Mouse (Mus musculus) CH12.LX (cell line): ENCODE data around the gene Ackr2. TPM values are rescaled to one million over a fixed set of nuclear protein-coding genes. Genes with fewer than 3 reads are reported as not detected.

ENCODE experiments used
- DNase-seq: peaks from one replicate; pipeline ENCODE4 v3.0.0-alpha.2; 2013; ENCODE audit errors: extremely low read depth
- H3K27ac ChIP-seq: 2 replicates; pipeline ENCODE4 v1.5.1; 2012; ENCODE audit warnings: low read depth, mild to moderate bottlenecking, control low read depth, moderate library complexity; ENCODE audit not compliant: insufficient read depth
- H3K27me3 ChIP-seq: replicated peaks from 2 replicates; pipeline ENCODE3; 2012; ENCODE audit warnings: inconsistent platforms
- H3K36me3 ChIP-seq, 2 experiments: replicated peaks in 1 of 2; 2 replicates each; pipeline versions ENCODE3 to v1.6.1; 2012; ENCODE audit warnings: inconsistent platforms in 1 of 2, low read length in 1 of 2, mild to moderate bottlenecking in 1 of 2, mixed read lengths in 1 of 2, moderate library complexity in 1 of 2; ENCODE audit not compliant: control insufficient read depth in 1 of 2, insufficient read depth in 1 of 2
- H3K4me1 ChIP-seq, 2 experiments: 2 replicates each; pipeline ENCODE4 v1.6.1; 2012; ENCODE audit warnings: inconsistent platforms in 1 of 2, moderate library complexity in 1 of 2; ENCODE audit not compliant: insufficient read depth in 2 of 2, control insufficient read depth in 1 of 2
- H3K4me2 ChIP-seq: 2 replicates; pipeline ENCODE4 v1.6.1; 2012; ENCODE audit warnings: low read depth, mild to moderate bottlenecking, control low read depth; ENCODE audit not compliant: poor library complexity, insufficient read depth, severe bottlenecking
- H3K4me3 ChIP-seq, 3 experiments: fragments of 150-350 bp in 1 of 3; sonication (generic) in 1 of 3; replicated peaks in 1 of 3; 2 replicates each; pipeline versions ENCODE3 to v1.5.1; 2011 to 2012; ENCODE audit warnings: low read depth in 2 of 3, low read length in 2 of 3, mild to moderate bottlenecking in 2 of 3, moderate library complexity in 2 of 3, control low read depth in 1 of 3, improper control_type of control experiment in 1 of 3, inconsistent platforms in 1 of 3, mixed read lengths in 1 of 3; ENCODE audit not compliant: poor library complexity in 1 of 3
- H3K79me2 ChIP-seq: replicated peaks from 2 replicates; pipeline ENCODE4 v1.6.1; 2012; ENCODE audit warnings: mild to moderate bottlenecking, moderate library complexity; ENCODE audit not compliant: control insufficient read depth, poor library complexity, insufficient read depth, severe bottlenecking; ENCODE audit errors: extremely low read depth
- H3K9ac ChIP-seq: 2 replicates; pipeline ENCODE4 v1.6.1; 2012; ENCODE audit warnings: low read depth, mild to moderate bottlenecking, control low read depth, moderate library complexity; ENCODE audit not compliant: insufficient read depth
- H3K9me3 ChIP-seq: replicated peaks from 2 replicates; pipeline ENCODE3; 2012; ENCODE audit warnings: low read length, inconsistent platforms, mixed read lengths
- CHD1 ChIP-seq: IDR thresholded peaks from 2 replicates; pipeline ENCODE4 v1.6.1; 2012; ENCODE audit warnings: low read depth, low read length, improper control_type of control experiment, inconsistent platforms
- E2F4 ChIP-seq: IDR thresholded peaks from 2 replicates; pipeline ENCODE4 v1.6.1; 2011; ENCODE audit warnings: low read depth, low read length, improper control_type of control experiment; ENCODE audit not compliant: insufficient replicate concordance
- ELF1 ChIP-seq: IDR thresholded peaks from 2 replicates; pipeline ENCODE4 v1.6.1; 2014; ENCODE audit warnings: low read depth, mild to moderate bottlenecking, inconsistent platforms, low read length, improper control_type of control experiment
- EP300 ChIP-seq: IDR thresholded peaks from 2 replicates; pipeline ENCODE4 v1.6.1; 2011; ENCODE audit warnings: low read length, improper control_type of control experiment
- GABPA ChIP-seq: IDR thresholded peaks from 2 replicates; pipeline ENCODE4 v1.6.1; 2012; ENCODE audit warnings: low read depth, low read length, improper control_type of control experiment, inconsistent platforms; ENCODE audit not compliant: insufficient replicate concordance
- HCFC1 ChIP-seq: IDR thresholded peaks from 2 replicates; pipeline ENCODE4 v1.6.1; 2012; ENCODE audit warnings: low read depth, mild to moderate bottlenecking, inconsistent platforms, low read length, improper control_type of control experiment
- JUN ChIP-seq: IDR thresholded peaks from 2 replicates; pipeline ENCODE4 v1.6.1; 2011; ENCODE audit warnings: low read depth, mild to moderate bottlenecking, low read length, improper control_type of control experiment, moderate library complexity; ENCODE audit not compliant: insufficient read depth
- MAZ ChIP-seq: IDR thresholded peaks from 2 replicates; pipeline ENCODE4 v1.6.1; 2012; ENCODE audit warnings: low read depth, mild to moderate bottlenecking, inconsistent platforms, low read length, improper control_type of control experiment, moderate library complexity
- MYC ChIP-seq: IDR thresholded peaks from 2 replicates; pipeline ENCODE4 v1.6.1; 2011; ENCODE audit warnings: low read depth, mild to moderate bottlenecking, improper control_type of control experiment, low read length
- NELFE ChIP-seq: IDR thresholded peaks from 2 replicates; pipeline ENCODE4 v1.6.1; 2011; ENCODE audit warnings: low read depth, low read length, improper control_type of control experiment
- PAX5 ChIP-seq: IDR thresholded peaks from 2 replicates; pipeline ENCODE4 v1.6.1; 2012; ENCODE audit warnings: low read length, inconsistent platforms, mixed read lengths
- POLR2A ChIP-seq: IDR thresholded peaks from 2 replicates; pipeline ENCODE4 v1.6.1; 2011; ENCODE audit warnings: low read depth, mild to moderate bottlenecking, improper control_type of control experiment, low read length
- SIN3A ChIP-seq: IDR thresholded peaks from 2 replicates; pipeline ENCODE4 v1.6.1; 2012; ENCODE audit warnings: low read length, improper control_type of control experiment, inconsistent platforms
- SMC3 ChIP-seq: IDR thresholded peaks from 2 replicates; pipeline ENCODE4 v1.6.1; 2011; ENCODE audit warnings: low read depth, low read length, improper control_type of control experiment
- USF1 ChIP-seq: IDR thresholded peaks from 2 replicates; pipeline ENCODE4 v1.6.1; 2014; ENCODE audit warnings: low read depth, mild to moderate bottlenecking, inconsistent platforms, low read length, improper control_type of control experiment
- ZC3H11A ChIP-seq: IDR thresholded peaks from 2 replicates; pipeline ENCODE4 v1.6.1; 2012; ENCODE audit warnings: low read depth, mild to moderate bottlenecking, inconsistent platforms, low read length, improper control_type of control experiment
- ZMIZ1 ChIP-seq: IDR thresholded peaks from 2 replicates; pipeline ENCODE4 v1.6.1; 2012; ENCODE audit warnings: low read depth, mild to moderate bottlenecking, inconsistent platforms, low read length, improper control_type of control experiment
- ZNF384 ChIP-seq: IDR thresholded peaks from 2 replicates; pipeline ENCODE4 v1.6.1; 2012; ENCODE audit warnings: low read depth, low read length, improper control_type of control experiment, inconsistent platforms
- dilution Hi-C: fragments of 300-500 bp; cut with MboI; formaldehyde crosslinking; loops from 2 replicates; pipeline ENCODE4 v1.14.3; 2020; ENCODE audit warnings: low sequenced_read_pairs; ENCODE audit not compliant: extremely low pct_unique_long_range_greater_than_20kb, extremely low pct_ligation_motif_present
- in situ Hi-C: fragments of 300-500 bp; cut with MboI; formaldehyde crosslinking; loops from 3 replicates; pipeline ENCODE4 v1.14.3; 2019; ENCODE audit warnings: low sequenced_read_pairs, low pct_ligation_motif_present, low pct_unique_long_range_greater_than_20kb, mixed read lengths
- polyA plus RNA-seq: library from polyadenylated mRNA; unstranded; fragments of >175 nt; gene quantifications from 2 replicates; pipeline ENCODE4 v1.2.1, GENCODE M21; 2012; ENCODE audit warnings: low read depth; ENCODE audit not compliant: insufficient read length
- total RNA-seq, 2 experiments: library from RNA; depleted of rRNA; stranded (reverse); fragments of 300-350 nt in 1 of 2; fragments of >200 nt in 1 of 2; gene quantifications; 2 replicates each; pipeline ENCODE4 v1.2.3; 2012 to 2014

The Ackr2 gene
- total and polyA plus RNA-seq, 3 experiments, result 2.9 to 13.9 (median 9.8) TPM

- Histone ChIP-seq H3K27ac (no peak overlapping the region), H3K27me3 (peaks cover 2% of the 10 kb centered on the region), H3K9ac (no peak overlapping the region)
Measured at GRCm38 (mm10) chr9:121865425-121866008, 32.6 kb upstream of the Ackr2 start.

GRCm38 (mm10) chr9:121867632-121868031, 30.5 kb upstream of the Ackr2 start:
- in situ Hi-C loops (no loop called here), dilution Hi-C loops (no loop called here)
- DNase-seq, result no peak
- Histone ChIP-seq H3K27me3 (peaks cover 8% of the 10 kb centered on the region), H3K9me3 (no peaks in the 10 kb centered on the region), H3K4me3 (no peak overlapping the region), H3K36me3 (no peaks in the 10 kb centered on the region), H3K79me2 (no peaks in the 10 kb centered on the region), H3K27ac (no peak overlapping the region), H3K9ac (no peak overlapping the region), H3K4me2 (no peak overlapping the region), H3K4me1 (no peaks in the 10 kb centered on the region)
- TF ChIP-seq CHD1, result no peak
- no peak for TF ChIP-seq MAZ
- TF ChIP-seq JUN, result no peak

More at GRCm38 (mm10) chr9:121865425-121866008, 32.6 kb upstream of the Ackr2 start:
- no peaks in the 10 kb centered on the region for H3K9me3 ChIP-seq
- no peaks in the 10 kb centered on the region for H3K36me3 ChIP-seq
- in situ Hi-C loops, result no loop called here
- dilution Hi-C loops, result no loop called here
- DNase-seq, result no peak
- H3K4me1 ChIP-seq, result no peaks in the 10 kb centered on the region
- no peak for TF ChIP-seq ZNF384
- no peak for TF ChIP-seq POLR2A
- no peak for TF ChIP-seq MYC
- H3K4me3 ChIP-seq, result no peak overlapping the region
- H3K79me2 ChIP-seq, result no peaks in the 10 kb centered on the region
- no peak overlapping the region for H3K4me2 ChIP-seq

- no peak overlapping the region for H3K4me3 ChIP-seq
- H3K4me2 ChIP-seq, result no peak overlapping the region
- H3K9ac ChIP-seq, result no peak overlapping the region
- H3K27me3 ChIP-seq, result peaks cover 8% of the 10 kb centered on the region
- H3K36me3 ChIP-seq, result no peaks in the 10 kb centered on the region
- H3K79me2 ChIP-seq, result no peaks in the 10 kb centered on the region
- no peaks in the 10 kb centered on the region for H3K9me3 ChIP-seq
- dilution Hi-C loops, result no loop called here
- TF ChIP-seq USF1 (no peak), E2F4 (no peak), SIN3A (no peak), MAZ (no peak), GABPA (no peak), CHD1 (no peak), NELFE (no peak), SMC3 (no peak), ELF1 (no peak), ZMIZ1 (no peak), PAX5 (no peak), EP300 (no peak), HCFC1 (no peak), ZC3H11A (no peak)
- H3K4me1 ChIP-seq, result no peaks in the 10 kb centered on the region
- in situ Hi-C loops, result no loop called here
- H3K27ac ChIP-seq, result no peak overlapping the region
- DNase-seq, result no peak
Measured at GRCm38 (mm10) chr9:121868236-121868635, 29.9 kb upstream of the Ackr2 start.
